27 mouse cellular contexts compared by ENCODE assay signal in the genomic region with DNA sequence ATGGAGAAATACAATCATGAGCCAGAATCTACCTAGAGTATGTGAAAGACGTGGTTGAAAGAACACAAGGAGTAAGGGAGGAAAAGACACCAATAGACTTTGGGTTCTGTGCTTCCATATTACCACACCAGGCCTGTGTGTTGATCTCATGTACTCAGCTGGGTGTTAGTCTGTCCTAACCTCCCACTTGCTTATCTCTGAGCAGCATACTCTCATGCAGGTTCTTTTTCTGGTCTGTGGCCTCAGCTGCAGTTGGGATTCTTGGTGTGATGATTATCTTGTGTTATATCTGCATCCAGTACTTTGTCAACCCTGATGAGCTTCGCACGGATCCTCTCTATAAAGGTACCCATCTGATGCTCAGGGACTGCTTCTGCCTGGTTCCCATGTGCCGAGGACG. TPM values are rescaled to one million over a fixed set of nuclear protein-coding genes. Genes with fewer than 3 reads are reported as not detected.
"Had no signal": no experiment of that assay in that cellular context is flagged by ENCODE, and none has a peak within 500 bp of the region (broad histone marks: within the 10 kb centered on the region; RNA-seq: fewer than 3 reads in every experiment).

No protein-coding gene starts in this region.

- H3K36me3 ChIP-seq: limb, embryonic 12.5 days; limb, embryonic 15.5 days; midbrain, embryonic 10.5 days; midbrain, embryonic 13.5 days; neural tube, embryonic 13.5 days had no signal

- H3K27me3 ChIP-seq: limb, embryonic 15.5 days; midbrain, embryonic 13.5 days; neural tube, embryonic 13.5 days had no signal

- ATAC-seq: intestine, postnatal 0 days; midbrain, embryonic 13.5 days; midbrain, embryonic 16.5 days had no signal

- DNase-seq: kidney, adult 2 months; kidney, postnatal 25 days; layer of hippocampus, postnatal 36 days; lung, adult 2 months; lung, postnatal 14 days; lung, postnatal 4 days; retina, postnatal 1 day; thymus, adult 18-20 months; thymus, postnatal 36 days had no signal

- H3K4me3 ChIP-seq: left cerebral cortex, adult 2 months; limb, embryonic 12.5 days; limb, embryonic 15.5 days; midbrain, embryonic 10.5 days; midbrain, embryonic 13.5 days; myocyte; neural tube, embryonic 13.5 days had no signal

- H3K4me2 ChIP-seq: limb, embryonic 12.5 days; limb, embryonic 15.5 days; midbrain, embryonic 13.5 days; neural tube, embryonic 13.5 days had no signal

- H3K4me1 ChIP-seq: limb, embryonic 12.5 days; limb, embryonic 15.5 days; midbrain, embryonic 10.5 days; midbrain, embryonic 13.5 days; neural tube, embryonic 13.5 days had no signal

- H3K9me3 ChIP-seq: limb, embryonic 12.5 days; limb, embryonic 15.5 days; midbrain, embryonic 10.5 days; midbrain, embryonic 13.5 days; neural tube, embryonic 13.5 days had no signal

- H3K9ac ChIP-seq: limb, embryonic 12.5 days; limb, embryonic 15.5 days; midbrain, embryonic 13.5 days; neural tube, embryonic 13.5 days had no signal

- H3K27ac ChIP-seq: kidney, postnatal 0 days; left cerebral cortex, adult 2 months; limb, embryonic 12.5 days; limb, embryonic 15.5 days; midbrain, embryonic 10.5 days; midbrain, embryonic 13.5 days; neural tube, embryonic 13.5 days had no signal

RNA-seq across cellular contexts. Expression of gene Zdhhc11, which starts 13.3 kb away (rescaled TPM):
- polyA plus RNA-seq: intestine, embryonic 14.5 days; intestine, postnatal 0 days; kidney, adult 2 months; kidney, embryonic 14.5 days; kidney, postnatal 0 days; large intestine, adult 2 months; limb, embryonic 12.5 days; limb, embryonic 15.5 days; lung, adult 2 months; lung, embryonic 16.5 days; midbrain, embryonic 10.5 days; midbrain, embryonic 13.5 days; midbrain, embryonic 16.5 days; myocyte; neural tube, embryonic 13.5 days; small intestine, adult 2 months; spleen, adult 2 months; stomach, embryonic 16.5 days; urinary bladder, adult 2 months had no signal

RNA-seq across cellular contexts. Expression of gene Tppp, which starts 32.3 kb away (rescaled TPM):
- polyA plus RNA-seq: myocyte had no signal
